Mouse (Mus musculus): Measurements from ENCODE around the gene Fzd5.

DNA sequence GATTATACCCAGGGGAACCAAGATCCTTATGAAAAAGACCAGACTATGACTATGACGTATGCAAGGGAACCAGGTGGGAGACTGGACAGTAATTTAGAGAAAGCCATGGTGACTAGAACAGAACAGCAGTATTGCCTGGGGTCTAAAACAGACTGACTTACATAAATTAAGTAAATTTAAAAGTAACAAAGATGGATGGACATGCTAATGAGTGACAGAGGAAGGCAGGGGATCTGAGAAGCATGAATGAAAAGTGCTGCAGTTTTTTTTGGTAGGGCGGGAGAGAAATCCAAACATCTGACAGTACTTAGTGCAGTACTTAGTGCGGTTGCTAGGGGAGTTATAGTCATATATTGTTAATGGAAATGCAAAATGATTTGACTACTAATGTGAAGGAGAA lies 42.4 kb downstream of the Fzd5 start:
- TF ChIP-seq CTCF (IDR thresholded peaks at IDR 0.05; ENCODE audit: insufficient read depth, low read depth, low read length) (no peak), POLR2A (IDR thresholded peaks at IDR 0.05; ENCODE audit: insufficient read depth, low read depth, low read length) (no peak)

Data from olfactory bulb, adult 2 months (tissue).